Mouse (Mus musculus) liver, embryonic 14.5 days (tissue): ENCODE measurements at regions not wholly inside any gene's neighbourhood (a gene's known extent, or its start where the extent isn't known, plus 50 kb on each side); places are given as distances from the start of the nearest gene placed in this dataset.

ENCODE experiments used
- CTCF ChIP-seq: IDR thresholded peaks from 2 replicates; pipeline ENCODE4 v1.5.1; 2016; ENCODE audit warnings: antibody characterized with exemption, low read depth, control low read depth
- EP300 ChIP-seq: IDR thresholded peaks from 2 replicates; pipeline ENCODE4 v1.6.1; 2016; ENCODE audit warnings: antibody characterized with exemption, low read depth

- TF ChIP-seq CTCF (no peak), EP300 (no peak)
Observed at GRCm38 (mm10) chr7:69670211-69670610, 696.3 kb downstream of the Nr2f2 start.
